Mouse (Mus musculus) myocyte (in vitro differentiated cells): ENCODE measurements at regions not wholly inside any gene's neighbourhood (a gene's known extent, or its start where the extent isn't known, plus 50 kb on each side); places are given as distances from the start of the nearest gene placed in this dataset.

ENCODE experiments used
- H3K27me3 ChIP-seq: one replicate; pipeline ENCODE4 v1.6.1; 2011; ENCODE audit not compliant: control insufficient read depth, insufficient read depth, insufficient read length
- H3K36me3 ChIP-seq: one replicate; pipeline ENCODE4 v1.6.1; 2011; ENCODE audit not compliant: control insufficient read depth, insufficient read depth
- H3K4me2 ChIP-seq: one replicate; pipeline ENCODE4 v1.6.1; 2011; ENCODE audit warnings: low read depth, control low read depth
- H3K4me3 ChIP-seq: one replicate; pipeline ENCODE4 v1.5.1; 2011; ENCODE audit warnings: mild to moderate bottlenecking, control low read depth, moderate library complexity
- H3K79me2 ChIP-seq: one replicate; pipeline ENCODE4 v1.6.1; 2011; ENCODE audit not compliant: control insufficient read depth, insufficient read depth
- H3ac ChIP-seq: one replicate; pipeline ENCODE4 v1.6.1; 2011; ENCODE audit not compliant: control insufficient read depth, insufficient read length
- CEBPB ChIP-seq: IDR thresholded peaks from 2 replicates; pipeline ENCODE4 v1.6.1; 2011; ENCODE audit warnings: mild to moderate bottlenecking, moderate library complexity; ENCODE audit not compliant: poor library complexity, insufficient read depth, severe bottlenecking
- E2F4 ChIP-seq: IDR thresholded peaks from one replicate; pipeline ENCODE4 v1.6.1; 2011; ENCODE audit warnings: mild to moderate bottlenecking, control low read depth, moderate library complexity; ENCODE audit not compliant: insufficient read depth
- MAX ChIP-seq: IDR thresholded peaks from one replicate; pipeline ENCODE4 v1.6.1; 2011; ENCODE audit warnings: low read depth, mild to moderate bottlenecking, control low read depth
- MYOD1 ChIP-seq, 3 experiments: IDR thresholded peaks; one replicate each; pipeline ENCODE4 v1.6.1; 2011; ENCODE audit warnings: control low read depth in 2 of 3, low read depth in 2 of 3, mild to moderate bottlenecking in 2 of 3, moderate library complexity in 1 of 3; ENCODE audit not compliant: insufficient read length in 2 of 3, control insufficient read depth in 1 of 3
- MYOG ChIP-seq, 3 experiments: IDR thresholded peaks; one replicate each; pipeline ENCODE4 v1.6.1; 2011; ENCODE audit warnings: control low read depth in 2 of 3, low read depth in 2 of 3, mild to moderate bottlenecking in 2 of 3; ENCODE audit not compliant: insufficient read length in 2 of 3, control insufficient read depth in 1 of 3, insufficient read depth in 1 of 3
- POLR2A ChIP-seq: IDR thresholded peaks from one replicate; pipeline ENCODE4 v1.6.1; 2011; ENCODE audit warnings: low read depth, mild to moderate bottlenecking, control low read depth, moderate library complexity; ENCODE audit not compliant: insufficient read length
- POLR2AphosphoS2 ChIP-seq: IDR thresholded peaks from one replicate; pipeline ENCODE4 v1.6.1; 2011; ENCODE audit warnings: low read depth, control low read depth; ENCODE audit not compliant: insufficient read length
- REST ChIP-seq: IDR thresholded peaks from one replicate; pipeline ENCODE4 v1.6.1; 2011; ENCODE audit warnings: mild to moderate bottlenecking, control low read depth, moderate library complexity; ENCODE audit not compliant: insufficient read depth, insufficient read length
- SRF ChIP-seq: IDR thresholded peaks from one replicate; pipeline ENCODE4 v1.6.1; 2011; ENCODE audit warnings: low read depth; ENCODE audit not compliant: control insufficient read depth, insufficient read length
- TCF12 ChIP-seq: IDR thresholded peaks from one replicate; pipeline ENCODE4 v1.6.1; 2011; ENCODE audit warnings: mild to moderate bottlenecking, control low read depth; ENCODE audit not compliant: poor library complexity, insufficient read depth, severe bottlenecking
- TCF3 ChIP-seq: IDR thresholded peaks from one replicate; pipeline ENCODE4 v1.6.1; 2011; ENCODE audit warnings: low read depth, control low read depth; ENCODE audit not compliant: insufficient read length
- USF1 ChIP-seq: IDR thresholded peaks from one replicate; pipeline ENCODE4 v1.6.1; 2011; ENCODE audit warnings: low read depth, mild to moderate bottlenecking, control low read depth, moderate library complexity

GRCm38 (mm10) chr4:88995129-88995919 lies 115.3 kb upstream of the Ifne start:
- no peaks in the 10 kb centered on the region for H3K79me2 ChIP-seq
- H3ac ChIP-seq, result no peak overlapping the region
- no peak overlapping the region for H3K4me2 ChIP-seq
- no peaks in the 10 kb centered on the region for H3K27me3 ChIP-seq
- TF ChIP-seq E2F4 (no peak), POLR2AphosphoS2 (no peak), SRF (no peak), CEBPB (no peak), REST (no peak), MYOG (IDR thresholded peaks at IDR 0.05; ENCODE audit: control insufficient read depth in 1 of 3, insufficient read depth in 1 of 3, insufficient read length in 2 of 3, low read depth in 2 of 3) (no peak), TCF3 (no peak), MYOD1 (IDR thresholded peaks at IDR 0.05; ENCODE audit: control insufficient read depth in 1 of 3, insufficient read length in 2 of 3, low read depth in 2 of 3) (no peak), USF1 (no peak), TCF12 (no peak), POLR2A (no peak), MAX (no peak)
- H3K36me3 ChIP-seq, result no peaks in the 10 kb centered on the region
- no peak overlapping the region for H3K4me3 ChIP-seq

- H3K27me3 ChIP-seq, result no peaks in the 10 kb centered on the region
Measured at GRCm38 (mm10) chr4:88994486-88994885, 114.5 kb upstream of the Ifne start.

GRCm38 (mm10) chr4:88992498-88992897 lies 112.5 kb upstream of the Ifne start:
- Histone ChIP-seq H3ac (no peak overlapping the region), H3K4me3 (no peak overlapping the region), H3K79me2 (no peaks in the 10 kb centered on the region), H3K36me3 (no peaks in the 10 kb centered on the region), H3K27me3 (no peaks in the 10 kb centered on the region), H3K4me2 (no peak overlapping the region)
- TF ChIP-seq MYOD1 (IDR thresholded peaks at IDR 0.05; ENCODE audit: control insufficient read depth in 1 of 3, insufficient read length in 2 of 3, low read depth in 2 of 3), result no peak
- no peak for TF ChIP-seq MYOG (IDR thresholded peaks at IDR 0.05; ENCODE audit: control insufficient read depth in 1 of 3, insufficient read depth in 1 of 3, insufficient read length in 2 of 3, low read depth in 2 of 3)
- TF ChIP-seq MAX, result no peak
- TF ChIP-seq TCF3, result no peak

More at GRCm38 (mm10) chr4:88994486-88994885, 114.5 kb upstream of the Ifne start:
- Histone ChIP-seq H3K4me3 (no peak overlapping the region), H3K4me2 (no peak overlapping the region), H3K36me3 (no peaks in the 10 kb centered on the region), H3K79me2 (no peaks in the 10 kb centered on the region), H3ac (no peak overlapping the region)
- TF ChIP-seq POLR2A, result no peak
- TF ChIP-seq MYOD1 (IDR thresholded peaks at IDR 0.05; ENCODE audit: control insufficient read depth in 1 of 3, insufficient read length in 2 of 3, low read depth in 2 of 3), result no peak
- TF ChIP-seq MYOG (IDR thresholded peaks at IDR 0.05; ENCODE audit: control insufficient read depth in 1 of 3, insufficient read depth in 1 of 3, insufficient read length in 2 of 3, low read depth in 2 of 3), result no peak
- TF ChIP-seq E2F4, result no peak
- no peak for TF ChIP-seq REST
- no peak for TF ChIP-seq CEBPB
- no peak for TF ChIP-seq TCF12
- no peak for TF ChIP-seq POLR2AphosphoS2
- no peak for TF ChIP-seq USF1
- no peak for TF ChIP-seq MAX
- TF ChIP-seq SRF, result no peak

GRCm38 (mm10) chr4:88988363-88988762 lies 108.4 kb upstream of the Ifne start:
- Histone ChIP-seq H3ac (no peak overlapping the region), H3K4me2 (no peak overlapping the region), H3K79me2 (no peaks in the 10 kb centered on the region), H3K27me3 (no peaks in the 10 kb centered on the region), H3K4me3 (no peak overlapping the region), H3K36me3 (no peaks in the 10 kb centered on the region)
- TF ChIP-seq MYOG (IDR thresholded peaks at IDR 0.05; ENCODE audit: control insufficient read depth in 1 of 3, insufficient read depth in 1 of 3, insufficient read length in 2 of 3, low read depth in 2 of 3), result no peak
- no peak for TF ChIP-seq CEBPB
- no peak for TF ChIP-seq POLR2AphosphoS2
- TF ChIP-seq USF1, result no peak
- no peak for TF ChIP-seq E2F4
- no peak for TF ChIP-seq MAX
- TF ChIP-seq SRF, result no peak
- no peak for TF ChIP-seq TCF12
- TF ChIP-seq MYOD1 (IDR thresholded peaks at IDR 0.05; ENCODE audit: control insufficient read depth in 1 of 3, insufficient read length in 2 of 3, low read depth in 2 of 3), result no peak
- TF ChIP-seq REST, result no peak
- no peak for TF ChIP-seq POLR2A
- no peak for TF ChIP-seq TCF3

GRCm38 (mm10) chr4:88987103-88987502 lies 107.1 kb upstream of the Ifne start:
- H3K4me2 ChIP-seq, result no peak overlapping the region
- no peaks in the 10 kb centered on the region for H3K79me2 ChIP-seq
- H3K36me3 ChIP-seq, result no peaks in the 10 kb centered on the region
- H3K4me3 ChIP-seq, result no peak overlapping the region
- H3ac ChIP-seq, result no peak overlapping the region
- no peaks in the 10 kb centered on the region for H3K27me3 ChIP-seq
- TF ChIP-seq TCF12 (no peak), POLR2A (no peak), MYOG (IDR thresholded peaks at IDR 0.05; ENCODE audit: control insufficient read depth in 1 of 3, insufficient read depth in 1 of 3, insufficient read length in 2 of 3, low read depth in 2 of 3) (no peak), POLR2AphosphoS2 (no peak), MAX (no peak), SRF (no peak), USF1 (no peak), CEBPB (no peak), MYOD1 (IDR thresholded peaks at IDR 0.05; ENCODE audit: control insufficient read depth in 1 of 3, insufficient read length in 2 of 3, low read depth in 2 of 3) (no peak), E2F4 (no peak), TCF3 (no peak), REST (no peak)
